Mouse (Mus musculus) 3T3-L1 (cell line): ENCODE data around the gene Ddx60.

Experiments used
- DNase-seq: peaks from one replicate; pipeline ENCODE4 v3.0.0-alpha.2; 2015; ENCODE audit warnings: low read depth, low spot score

The Ddx60 gene

DNA sequence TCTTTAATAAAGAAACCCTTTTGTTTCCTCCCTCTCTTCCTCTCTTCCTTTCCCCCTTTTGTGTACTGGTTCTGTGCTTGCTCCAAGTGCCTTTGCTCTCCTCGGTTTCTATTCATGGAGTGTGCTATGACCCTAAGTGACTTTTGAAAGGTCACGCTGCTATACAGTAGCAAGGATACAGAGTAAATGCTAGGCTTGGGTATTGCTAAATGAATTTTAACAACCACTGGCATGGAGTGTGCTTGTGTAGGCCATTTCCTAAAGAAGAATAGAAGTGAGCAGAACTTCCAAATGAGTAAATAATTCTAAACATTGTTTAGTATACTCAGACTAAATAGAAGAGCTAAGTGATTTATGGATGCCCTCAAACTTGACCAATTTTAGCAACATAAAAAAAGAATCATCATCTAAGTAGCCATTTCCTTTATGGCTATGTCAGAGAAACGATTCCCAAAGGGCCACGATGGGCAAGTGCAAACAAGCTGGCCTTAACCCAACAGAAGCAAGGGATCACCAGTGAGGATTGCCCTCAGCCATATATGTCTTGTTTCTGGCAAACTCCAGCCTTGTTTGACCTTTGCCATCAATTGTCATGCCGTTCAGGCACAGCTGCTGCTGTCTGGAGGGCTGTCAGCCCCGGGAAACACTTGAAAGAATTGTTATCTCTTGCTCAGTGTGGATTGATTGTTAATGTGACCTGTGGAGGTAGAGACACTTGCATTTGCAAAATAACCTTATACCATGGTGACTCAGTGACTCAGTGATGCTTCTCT lies 58.0 kb downstream of the Ddx60 start:
- no peak for DNase-seq

DNA sequence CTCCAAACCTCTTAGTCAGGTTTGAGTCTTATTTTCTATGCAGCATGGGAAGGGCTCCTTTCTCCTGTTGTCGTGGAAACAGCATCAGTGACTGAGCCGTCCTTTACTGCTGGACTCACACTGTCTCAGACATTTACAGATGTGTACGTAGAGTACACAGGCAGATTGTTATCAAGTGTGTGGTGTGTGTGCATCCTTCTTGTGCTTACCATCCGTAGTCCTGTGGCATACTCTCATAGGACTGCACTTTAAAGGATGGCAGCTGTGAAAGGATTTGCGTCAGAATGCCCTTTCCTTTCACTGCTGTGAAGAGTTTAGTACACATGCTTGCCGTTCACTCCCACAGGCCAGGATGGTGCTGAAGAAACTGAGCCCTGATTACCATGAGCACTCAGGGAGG lies 61.6 kb downstream of the Ddx60 start:
- DNase-seq = no peak

DNA sequence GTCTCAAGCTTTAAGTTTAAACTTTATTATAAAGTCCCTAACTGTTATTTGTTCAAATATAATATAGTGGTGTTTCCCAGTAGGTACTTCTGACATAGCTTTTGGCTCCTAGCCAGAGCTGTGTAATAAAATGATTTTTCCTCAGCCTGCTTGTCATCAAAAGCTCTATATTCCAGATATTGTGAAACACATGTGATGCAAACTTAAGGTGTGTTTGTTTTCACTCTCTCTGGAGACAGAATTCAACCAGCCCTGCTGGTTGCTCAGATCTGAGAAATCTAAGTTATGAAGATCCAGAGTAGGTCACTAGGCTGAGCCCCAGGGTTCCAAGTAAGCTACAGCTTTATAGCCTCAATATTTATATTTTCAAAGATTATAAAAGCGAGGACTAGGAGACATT lies 64.9 kb downstream of the Ddx60 start:
- DNase-seq = no peak

DNA sequence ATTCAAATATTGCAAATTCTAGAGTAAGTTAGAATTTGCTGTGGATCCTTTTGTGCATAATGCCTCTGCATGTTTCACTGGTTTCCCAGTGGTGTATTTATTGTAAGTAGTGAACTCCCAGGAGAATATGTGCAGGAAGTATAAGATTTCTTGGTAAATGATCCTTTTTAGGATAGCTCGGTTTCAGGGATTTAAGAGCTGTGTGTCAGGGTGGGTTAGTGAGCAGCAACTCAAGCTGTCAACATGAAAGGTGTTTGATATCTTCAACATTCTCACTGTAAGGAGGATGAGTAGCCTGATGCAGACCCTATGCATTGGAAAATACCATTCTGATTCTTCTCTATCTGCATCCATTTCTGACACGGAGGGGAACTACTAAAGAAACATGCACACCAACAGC lies 69.2 kb downstream of the Ddx60 start:
- no peak for DNase-seq

DNA sequence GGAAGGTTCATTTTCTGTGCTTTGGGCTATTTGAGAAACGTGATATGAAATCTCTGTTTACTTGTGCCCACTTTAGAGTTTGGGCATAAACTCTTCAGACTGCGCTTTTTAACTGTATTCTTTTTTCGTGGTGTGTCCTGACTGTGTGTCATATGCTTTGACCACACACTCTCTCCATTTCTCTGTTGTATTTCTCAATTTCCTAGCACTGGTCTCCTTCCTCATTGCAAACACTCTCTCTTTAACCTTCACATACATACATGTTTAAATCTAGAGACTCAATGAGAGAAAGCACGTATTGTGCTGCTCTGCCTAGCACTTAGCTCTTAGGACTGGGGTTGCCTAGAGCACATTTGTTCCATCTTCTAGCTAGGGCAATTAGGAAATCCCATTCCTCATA lies 86.3 kb downstream of the Ddx60 start:
- DNase-seq = no peak

DNA sequence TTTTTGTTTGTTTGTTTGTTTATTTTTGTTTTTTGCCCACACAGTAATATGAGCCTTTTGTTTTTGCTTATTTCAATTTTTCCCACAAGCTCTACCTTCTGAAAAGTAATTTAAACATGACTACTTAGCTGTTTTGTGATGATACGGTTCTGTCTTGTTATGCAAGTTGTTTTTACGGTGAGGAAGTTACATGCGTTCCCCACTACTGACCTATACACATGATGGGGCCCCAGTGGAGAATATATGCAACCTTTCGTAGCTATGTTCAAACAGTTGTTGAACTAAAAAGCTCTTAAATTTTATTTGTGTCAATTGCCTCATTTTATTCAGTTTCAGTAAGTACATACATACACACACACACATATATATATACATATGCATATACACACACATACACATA lies 86.7 kb downstream of the Ddx60 start:
- no peak for DNase-seq

DNA sequence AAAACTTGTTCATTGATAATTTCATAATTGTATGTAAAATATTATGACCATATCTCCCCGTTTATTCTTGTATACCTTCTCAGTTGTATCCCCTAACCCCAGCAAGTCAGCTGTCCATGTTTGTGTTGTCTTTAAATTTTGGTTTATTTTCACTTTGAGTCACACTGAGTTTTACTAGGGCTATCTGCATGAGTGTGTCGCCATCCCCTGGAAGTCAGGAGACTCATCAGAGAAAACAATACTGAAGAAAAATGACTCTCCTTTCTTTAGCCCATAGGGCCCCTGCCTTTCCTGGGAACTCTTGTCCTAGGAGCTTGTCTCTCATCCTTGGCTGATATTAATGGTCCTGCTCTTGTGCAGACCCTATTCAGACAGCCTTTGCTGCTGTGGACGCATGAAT lies 106.5 kb downstream of the Ddx60 start:
- no peak for DNase-seq

DNA sequence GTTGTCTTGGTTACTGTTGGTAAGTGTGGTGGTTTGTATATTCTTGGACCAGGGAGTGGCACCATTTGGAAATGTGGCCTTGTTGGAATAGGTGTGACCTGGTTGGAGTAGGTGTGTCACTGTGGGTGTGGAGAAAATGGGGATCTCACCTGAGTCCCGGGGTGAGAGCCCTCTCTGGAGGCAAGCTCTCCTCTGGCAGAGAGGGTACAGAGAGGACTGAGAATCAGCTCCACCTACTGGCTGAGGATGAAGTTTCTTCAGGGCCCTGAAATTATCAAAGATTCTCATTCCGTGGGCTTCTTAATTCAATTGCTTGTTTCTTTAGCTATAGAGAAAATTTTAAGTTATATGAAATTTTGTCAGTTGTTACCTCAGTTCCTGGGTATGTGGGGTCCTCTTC lies 118.9 kb downstream of the Ddx60 start:
- peak; percentile 12 for DNase-seq

DNA sequence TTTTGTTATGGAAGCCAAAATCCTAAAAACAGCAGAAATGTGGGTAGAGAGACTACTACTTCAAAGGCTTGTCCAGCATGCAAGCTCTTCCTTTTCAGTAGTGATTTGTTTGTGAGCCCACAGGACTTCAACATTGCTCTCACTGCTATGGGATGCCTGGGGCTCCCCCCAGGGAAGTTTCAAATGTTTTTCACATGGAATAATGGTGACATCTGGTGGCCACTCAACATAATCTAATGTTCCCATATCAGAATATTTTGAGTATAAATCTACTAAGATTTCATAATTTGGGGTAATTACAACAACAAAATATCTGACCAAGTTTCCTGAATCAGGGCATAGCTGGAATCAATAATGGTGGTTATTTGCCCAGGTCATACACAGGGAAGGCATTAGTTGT lies 132.5 kb downstream of the Ddx60 start:
- peak; percentile 45 for DNase-seq

DNA sequence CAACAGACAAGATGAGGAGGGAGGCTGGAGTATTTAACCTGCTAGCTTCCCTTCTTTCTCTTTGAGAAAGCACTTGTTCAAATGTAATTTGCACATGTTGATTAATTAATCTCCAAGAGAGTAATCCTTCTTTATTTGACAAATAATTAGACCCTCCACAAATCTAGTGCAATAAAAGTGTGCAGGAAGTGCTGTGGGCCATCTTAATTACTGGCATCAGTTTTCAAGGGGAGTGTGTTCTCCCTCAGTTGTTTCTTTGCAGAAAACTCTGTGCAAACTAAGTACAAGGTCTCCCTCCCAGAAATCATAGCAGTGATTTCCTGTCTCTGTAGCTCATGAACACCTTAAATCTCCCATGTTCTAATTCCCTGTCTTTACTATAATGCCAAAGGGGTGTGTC lies 140.4 kb downstream of the Ddx60 start:
- DNase-seq = no peak

DNA sequence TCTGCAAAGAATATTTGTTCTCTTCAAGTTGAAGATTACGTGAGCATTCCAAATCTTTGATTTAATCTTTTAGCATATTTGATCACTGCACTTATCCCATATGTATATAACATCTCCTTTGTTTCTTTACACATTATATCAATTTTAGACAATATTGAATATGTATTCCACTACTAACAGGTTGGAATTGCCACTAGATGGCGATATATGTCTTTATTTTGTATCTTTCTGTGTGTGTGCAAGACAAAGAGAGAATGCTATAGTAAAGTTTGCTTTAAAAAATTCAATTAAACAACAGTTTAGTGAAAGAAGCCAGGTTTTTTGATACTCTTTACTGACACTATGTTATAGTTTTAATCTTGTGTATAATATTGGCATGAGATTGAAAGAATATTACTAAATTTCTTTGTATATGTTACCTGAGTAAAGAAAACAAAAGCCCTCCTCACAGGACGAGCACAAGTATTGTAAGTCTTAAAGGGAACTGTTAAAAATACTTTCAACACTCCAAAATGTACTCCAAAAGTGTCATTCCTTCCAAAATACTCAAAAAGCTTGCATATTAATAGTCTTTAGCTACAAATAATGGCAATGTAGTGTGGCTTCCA lies 152.4 kb downstream of the Ddx60 start:
- peak; percentile 79 for DNase-seq

DNA sequence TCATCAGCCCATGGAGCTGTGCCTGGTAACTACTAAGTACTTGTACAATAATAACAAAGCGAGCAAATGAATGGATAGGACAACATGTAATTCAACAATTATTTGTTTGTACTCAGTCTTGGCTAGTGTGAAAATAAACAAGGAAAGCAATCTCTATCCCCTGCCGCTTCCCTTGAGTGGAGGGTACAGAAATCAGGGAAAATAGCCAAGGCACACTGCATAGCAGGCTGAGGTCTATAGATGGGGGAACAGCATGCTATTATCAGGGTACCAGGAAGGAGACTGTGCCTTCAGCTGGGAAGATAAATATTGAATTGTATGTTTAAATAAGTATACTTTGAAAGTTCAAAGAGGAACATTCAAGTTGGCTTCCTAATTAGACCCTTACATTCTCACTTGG lies 153.9 kb downstream of the Ddx60 start:
- DNase-seq = no peak
